Mouse (Mus musculus): ENCODE results near the gene Pcca. TPM values are rescaled to one million over a fixed set of nuclear protein-coding genes. Genes with fewer than 3 reads are reported as not detected.

Pcca gene
- polyA plus RNA-seq, 1 experiment: 7.2 TPM

DNA sequence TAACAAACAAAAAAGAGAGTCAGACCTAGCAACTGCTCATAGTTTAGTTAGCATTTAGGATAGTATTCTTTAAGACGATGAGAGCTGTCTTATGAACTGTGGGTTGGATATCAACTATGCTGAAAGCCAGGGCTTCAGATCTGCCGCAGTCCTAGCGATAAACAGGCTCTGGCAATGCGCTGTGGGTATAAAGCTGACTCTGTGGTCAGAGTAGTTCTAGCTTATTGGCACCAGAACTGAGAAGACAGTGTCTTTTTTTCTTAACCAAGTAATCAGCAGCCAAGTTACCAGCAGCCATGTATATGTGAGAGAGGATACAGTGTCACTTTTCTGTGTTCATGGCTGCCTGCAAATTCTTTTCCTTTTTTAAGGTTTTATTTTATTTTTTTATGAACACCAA lies 154.3 kb downstream of the Pcca start:
- Histone ChIP-seq H3K27ac (ENCODE audit: control insufficient read depth, insufficient read depth, low read length) (no peak overlapping the region), H3K4me3 (ENCODE audit: control insufficient read depth, insufficient read depth, low read length) (no peak overlapping the region), H3K36me3 (ENCODE audit: control insufficient read depth, insufficient read depth, low read length) (no peaks in the 10 kb centered on the region), H3K4me1 (replicated peaks; ENCODE audit: control insufficient read depth, insufficient read depth, low read length) (no peaks in the 10 kb centered on the region), H3K27me3 (ENCODE audit: control insufficient read depth, insufficient read depth, low read length) (no peaks in the 10 kb centered on the region)
- DNase-seq: no peak
- TF ChIP-seq POLR2A (IDR thresholded peaks at IDR 0.05; ENCODE audit: control insufficient read depth, extremely low read depth, insufficient read depth, low read length, poor library complexity) (no peak), CTCF (IDR thresholded peaks at IDR 0.05; ENCODE audit: borderline replicate concordance, control insufficient read depth, extremely low read depth, insufficient read depth, low read length, poor library complexity) (no peak)
- WGBS: 94% methylated on average over 4 of the region's 4 CpGs

DNA sequence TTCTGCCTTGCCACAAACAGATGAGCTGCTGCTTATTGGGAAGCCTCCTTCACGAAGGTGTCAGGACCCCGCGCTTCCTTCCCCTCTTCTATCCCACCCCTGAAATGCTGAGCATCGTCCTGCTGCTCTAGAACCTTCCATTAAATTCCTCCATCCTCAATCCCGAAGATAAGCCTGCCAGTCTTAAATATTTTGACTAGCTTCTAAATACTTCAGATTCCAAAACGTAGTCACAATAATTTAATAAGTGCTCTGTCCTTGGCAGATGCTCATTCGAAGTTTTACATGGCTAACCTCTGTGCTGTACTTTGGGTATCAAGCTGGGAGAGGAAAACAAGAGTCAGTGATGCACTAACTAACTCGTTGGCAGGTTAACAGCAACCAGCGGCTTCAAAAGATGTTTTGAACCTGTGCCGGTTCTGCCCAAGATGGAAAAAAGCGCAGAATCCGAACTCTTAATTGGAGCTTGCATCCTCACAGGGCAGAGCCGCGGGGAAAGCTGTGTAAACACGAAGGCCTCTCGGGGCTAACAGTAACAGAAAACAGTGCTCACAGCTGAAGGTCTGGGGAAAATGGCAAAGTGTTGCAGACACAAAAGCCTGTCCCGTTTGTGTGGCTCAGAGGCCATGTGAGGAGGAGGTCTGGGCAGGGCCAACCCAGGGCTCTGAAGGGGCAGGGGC lies 155.2 kb downstream of the Pcca start:
- Histone ChIP-seq H3K4me3 (ENCODE audit: control insufficient read depth, insufficient read depth, low read length) (no peak overlapping the region), H3K27ac (ENCODE audit: control insufficient read depth, insufficient read depth, low read length) (no peak overlapping the region), H3K4me1 (replicated peaks; ENCODE audit: control insufficient read depth, insufficient read depth, low read length) (no peaks in the 10 kb centered on the region), H3K36me3 (ENCODE audit: control insufficient read depth, insufficient read depth, low read length) (no peaks in the 10 kb centered on the region), H3K27me3 (ENCODE audit: control insufficient read depth, insufficient read depth, low read length) (no peaks in the 10 kb centered on the region)
- WGBS: 93% methylated on average over 17 of the region's 17 CpGs
- TF ChIP-seq CTCF (IDR thresholded peaks at IDR 0.05; ENCODE audit: borderline replicate concordance, control insufficient read depth, extremely low read depth, insufficient read depth, low read length, poor library complexity) (no peak), POLR2A (IDR thresholded peaks at IDR 0.05; ENCODE audit: control insufficient read depth, extremely low read depth, insufficient read depth, low read length, poor library complexity) (no peak)
- DNase-seq: no peak

GRCm38 (mm10) chr14:122691555-122691954 lies 157.4 kb downstream of the Pcca start:
- no peak overlapping the region for H3K4me3 ChIP-seq (ENCODE audit: control insufficient read depth, insufficient read depth, low read length)
- TF ChIP-seq POLR2A (IDR thresholded peaks at IDR 0.05; ENCODE audit: control insufficient read depth, extremely low read depth, insufficient read depth, low read length, poor library complexity): no peak
- H3K27ac ChIP-seq (ENCODE audit: control insufficient read depth, insufficient read depth, low read length): no peak overlapping the region
- no peaks in the 10 kb centered on the region for H3K36me3 ChIP-seq (ENCODE audit: control insufficient read depth, insufficient read depth, low read length)
- no peaks in the 10 kb centered on the region for H3K4me1 ChIP-seq (replicated peaks; ENCODE audit: control insufficient read depth, insufficient read depth, low read length)
- no peaks in the 10 kb centered on the region for H3K27me3 ChIP-seq (ENCODE audit: control insufficient read depth, insufficient read depth, low read length)
- DNase-seq: no peak
- WGBS: 98% methylated on average over 1 of the region's 1 CpGs

GRCm38 (mm10) chr14:122700333-122700732 lies 166.2 kb downstream of the Pcca start:
- 81% methylated on average over 1 of the region's 1 CpGs for WGBS
- no peaks in the 10 kb centered on the region for H3K4me1 ChIP-seq (replicated peaks; ENCODE audit: control insufficient read depth, insufficient read depth, low read length)
- no peaks in the 10 kb centered on the region for H3K36me3 ChIP-seq (ENCODE audit: control insufficient read depth, insufficient read depth, low read length)
- no peak overlapping the region for H3K4me3 ChIP-seq (ENCODE audit: control insufficient read depth, insufficient read depth, low read length)
- H3K27ac ChIP-seq (ENCODE audit: control insufficient read depth, insufficient read depth, low read length): no peak overlapping the region
- TF ChIP-seq CTCF (IDR thresholded peaks at IDR 0.05; ENCODE audit: borderline replicate concordance, control insufficient read depth, extremely low read depth, insufficient read depth, low read length, poor library complexity) (no peak), POLR2A (IDR thresholded peaks at IDR 0.05; ENCODE audit: control insufficient read depth, extremely low read depth, insufficient read depth, low read length, poor library complexity) (no peak)
- DNase-seq: no peak
- no peaks in the 10 kb centered on the region for H3K27me3 ChIP-seq (ENCODE audit: control insufficient read depth, insufficient read depth, low read length)

DNA sequence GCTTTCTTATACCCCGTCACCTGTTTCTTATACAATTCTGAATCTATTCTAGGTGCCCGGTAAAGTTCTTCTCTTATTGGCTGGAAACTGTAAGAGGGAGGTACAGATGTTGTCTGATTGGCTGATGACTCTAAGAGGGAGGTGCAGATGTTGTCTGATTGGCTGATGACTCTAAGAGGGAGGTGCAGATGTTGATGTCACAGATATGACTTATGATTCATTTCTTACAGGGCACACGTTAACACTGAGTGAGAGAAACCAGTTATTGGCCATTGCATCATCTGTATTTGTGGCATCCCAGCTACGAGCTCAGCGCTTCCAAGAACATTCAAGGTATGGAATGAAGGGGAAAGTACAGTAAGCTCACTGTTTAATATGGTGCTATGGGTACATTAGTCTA lies 179.7 kb downstream of the Pcca start:
- H3K27ac ChIP-seq (ENCODE audit: control insufficient read depth, insufficient read depth, low read length): no peak overlapping the region
- no peaks in the 10 kb centered on the region for H3K27me3 ChIP-seq (ENCODE audit: control insufficient read depth, insufficient read depth, low read length)
- DNase-seq: no peak
- no peak for TF ChIP-seq POLR2A (IDR thresholded peaks at IDR 0.05; ENCODE audit: control insufficient read depth, extremely low read depth, insufficient read depth, low read length, poor library complexity)
- TF ChIP-seq CTCF (IDR thresholded peaks at IDR 0.05; ENCODE audit: borderline replicate concordance, control insufficient read depth, extremely low read depth, insufficient read depth, low read length, poor library complexity): no peak
- no peaks in the 10 kb centered on the region; the same call in 1 of the 2 replicates for H3K4me1 ChIP-seq (replicated peaks; ENCODE audit: control insufficient read depth, insufficient read depth, low read length)
- WGBS: 98% methylated on average over 5 of the region's 5 CpGs
- no peaks in the 10 kb centered on the region for H3K36me3 ChIP-seq (ENCODE audit: control insufficient read depth, insufficient read depth, low read length)
- H3K4me3 ChIP-seq (ENCODE audit: control insufficient read depth, insufficient read depth, low read length): no peak overlapping the region

DNA sequence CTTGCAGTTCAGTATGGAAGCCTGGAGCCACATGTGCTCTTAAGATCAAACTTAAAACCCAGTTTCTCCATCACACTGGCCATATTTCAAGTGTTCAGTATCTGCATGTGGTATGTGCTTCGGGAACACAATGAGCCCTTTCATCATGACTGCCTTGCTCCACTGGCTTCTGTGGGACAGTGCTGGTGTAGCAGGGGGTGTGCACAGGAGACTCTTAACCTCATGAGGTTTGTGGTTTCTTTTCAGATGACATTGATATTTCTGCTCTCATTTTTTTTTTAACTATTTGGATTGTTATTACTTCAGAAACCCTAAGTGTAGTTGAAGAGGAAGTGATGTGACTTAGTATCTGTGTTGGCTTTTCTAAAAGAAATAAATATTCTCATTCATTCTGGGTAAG lies 180.8 kb downstream of the Pcca start:
- Histone ChIP-seq H3K4me1 (replicated peaks; ENCODE audit: control insufficient read depth, insufficient read depth, low read length) (no peaks in the 10 kb centered on the region; the same call in 1 of the 2 replicates), H3K36me3 (ENCODE audit: control insufficient read depth, insufficient read depth, low read length) (no peaks in the 10 kb centered on the region), H3K4me3 (ENCODE audit: control insufficient read depth, insufficient read depth, low read length) (no peak overlapping the region), H3K27ac (ENCODE audit: control insufficient read depth, insufficient read depth, low read length) (no peak overlapping the region), H3K27me3 (ENCODE audit: control insufficient read depth, insufficient read depth, low read length) (no peaks in the 10 kb centered on the region)
- no peak for DNase-seq
- TF ChIP-seq POLR2A (IDR thresholded peaks at IDR 0.05; ENCODE audit: control insufficient read depth, extremely low read depth, insufficient read depth, low read length, poor library complexity) (no peak), CTCF (IDR thresholded peaks at IDR 0.05; ENCODE audit: borderline replicate concordance, control insufficient read depth, extremely low read depth, insufficient read depth, low read length, poor library complexity) (no peak)
- 5% methylated on average over 1 of the region's 1 CpGs for WGBS

DNA sequence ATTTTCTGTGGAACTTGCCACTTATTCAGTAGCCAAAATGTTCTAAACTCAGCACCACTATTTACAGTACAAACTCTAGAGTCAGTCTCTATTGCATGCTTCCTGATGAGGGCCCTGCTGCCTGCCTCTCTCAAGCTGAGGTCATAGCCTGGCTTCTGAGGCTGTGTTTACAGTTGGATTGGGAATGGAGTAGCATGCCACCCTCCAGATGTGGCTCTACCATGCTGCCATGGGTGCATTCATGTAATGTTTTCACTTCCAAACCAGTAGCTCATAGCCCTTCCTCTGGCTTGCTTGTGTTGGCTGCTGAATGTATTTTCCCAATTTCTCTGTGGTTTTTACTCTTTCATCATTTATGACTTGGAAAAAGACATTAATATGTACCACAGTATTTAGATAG lies 181.9 kb downstream of the Pcca start:
- no peak overlapping the region for H3K4me3 ChIP-seq (ENCODE audit: control insufficient read depth, insufficient read depth, low read length)
- no peak overlapping the region for H3K27ac ChIP-seq (ENCODE audit: control insufficient read depth, insufficient read depth, low read length)
- H3K36me3 ChIP-seq (ENCODE audit: control insufficient read depth, insufficient read depth, low read length): no peaks in the 10 kb centered on the region
- H3K27me3 ChIP-seq (ENCODE audit: control insufficient read depth, insufficient read depth, low read length): no peaks in the 10 kb centered on the region
- H3K4me1 ChIP-seq (replicated peaks; ENCODE audit: control insufficient read depth, insufficient read depth, low read length): no peaks in the 10 kb centered on the region; the same call in 1 of the 2 replicates
- no peak for DNase-seq
- TF ChIP-seq POLR2A (IDR thresholded peaks at IDR 0.05; ENCODE audit: control insufficient read depth, extremely low read depth, insufficient read depth, low read length, poor library complexity) (no peak), CTCF (IDR thresholded peaks at IDR 0.05; ENCODE audit: borderline replicate concordance, control insufficient read depth, extremely low read depth, insufficient read depth, low read length, poor library complexity) (no peak)

Data from thymus, adult 2 months (tissue).